Mouse (Mus musculus) frontal cortex, adult 2 months (tissue): ENCODE measurements around the gene Cts7. TPM values are rescaled to one million over a fixed set of nuclear protein-coding genes. Genes with fewer than 3 reads are reported as not detected.

Source experiments
- DNase-seq, 2 experiments: peaks; one replicate each; pipeline ENCODE4 v3.0.0; 2022; ENCODE audit warnings: low spot score in 1 of 2; ENCODE audit errors: extremely low spot score in 1 of 2
- polyA plus RNA-seq: library from polyadenylated mRNA; depleted of rRNA; stranded (reverse); fragments of >200 nt; gene quantifications from 2 replicates; pipeline ENCODE4 v1.2.3, GENCODE M21; 2012; rRNA removed

Cts7 gene
- polyA plus RNA-seq, result not detected in 2 replicates

DNA sequence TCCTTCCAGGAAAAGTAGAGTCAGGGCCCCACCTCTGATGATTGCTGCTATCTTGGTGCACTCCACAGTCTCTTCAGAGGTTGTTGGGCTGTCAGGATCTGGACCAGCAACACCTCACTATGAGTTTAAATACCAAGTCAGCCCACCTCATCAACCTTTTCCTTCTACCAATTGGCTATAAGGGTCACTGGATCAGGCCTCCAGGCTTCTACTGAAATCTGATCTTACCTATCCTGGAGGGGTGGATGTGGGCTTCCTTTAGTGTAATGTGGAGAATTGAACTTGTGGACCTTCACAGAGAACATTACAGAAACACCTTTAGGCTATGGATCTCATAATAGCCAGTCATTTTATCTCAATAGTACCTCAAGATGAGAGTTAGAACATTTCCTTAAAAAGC is at the start of gene Cts7:
Gene Cts7 (minus strand): TSS at position 101 of the 400 bp plus-strand sequence.
- no peak for DNase-seq

Other genes starting within 250 kb of the Cts7 start
- gene Ctsr, start 193.9 kb downstream of the Cts7 start, polyA plus RNA-seq, result 0.14 and 1.8 TPM in 2 replicates
- not detected in 2 replicates for gene Cts6, start 154.8 kb downstream of the Cts7 start, polyA plus RNA-seq
- gene Cts8, start 102.8 kb downstream of the Cts7 start, polyA plus RNA-seq, result not detected in 2 replicates
- not detected in 2 replicates for gene Gm49398, start 69.4 kb downstream of the Cts7 start, polyA plus RNA-seq
- gene Ctsm, start 183.6 kb upstream of the Cts7 start, polyA plus RNA-seq, result 0.36 and 1.7 TPM in 2 replicates
- 0.40 TPM in 1 of 2 replicates, not detected in the other for gene Gm49352, start 210.0 kb upstream of the Cts7 start, polyA plus RNA-seq
- 0.48 and 2.3 TPM in 2 replicates for gene Cts3, start 211.9 kb upstream of the Cts7 start, polyA plus RNA-seq